Mouse (Mus musculus) kidney, postnatal 25 days (tissue): ENCODE measurements around the gene Nelfb.
A peak's percentile ranks its signal among the peaks of the same experiment; 100 is the strongest.

ENCODE experiments used
- DNase-seq, 2 experiments: peaks; one replicate each; pipeline ENCODE4 v3.0.0; 2021; ENCODE audit warnings: mixed read lengths in 2 of 2

Gene Nelfb

GRCm38 (mm10) chr2:25229582-25229981 lies 18.3 kb upstream of the Nelfb start:
- no peak for DNase-seq

GRCm38 (mm10) chr2:25228995-25229530 lies 17.8 kb upstream of the Nelfb start:
- DNase-seq, result no peak

DNA sequence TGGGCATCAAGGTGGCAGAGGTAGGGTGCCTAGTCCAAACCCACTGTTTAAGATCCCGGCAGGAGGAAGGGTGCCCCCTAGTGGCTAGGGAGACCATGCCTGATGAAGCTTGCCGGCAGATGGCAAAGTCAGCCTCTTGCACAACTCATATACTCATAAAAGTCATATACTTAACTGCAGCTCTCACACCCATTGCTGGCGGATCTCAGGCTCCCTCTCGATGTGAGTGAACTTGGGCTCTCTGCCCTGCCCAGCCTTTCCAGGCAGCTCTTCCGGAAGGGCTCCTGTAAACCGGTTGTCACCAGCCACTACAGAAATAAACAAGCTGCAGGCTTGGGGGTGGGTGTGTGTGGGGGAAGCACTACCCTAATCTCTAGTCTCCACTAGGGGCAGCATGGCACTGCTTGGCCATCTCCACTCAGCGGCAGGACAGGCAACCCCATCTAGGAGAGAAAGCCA lies 17.2 kb upstream of the Nelfb start:
- peak; percentile 93 to 95 for DNase-seq

DNA sequence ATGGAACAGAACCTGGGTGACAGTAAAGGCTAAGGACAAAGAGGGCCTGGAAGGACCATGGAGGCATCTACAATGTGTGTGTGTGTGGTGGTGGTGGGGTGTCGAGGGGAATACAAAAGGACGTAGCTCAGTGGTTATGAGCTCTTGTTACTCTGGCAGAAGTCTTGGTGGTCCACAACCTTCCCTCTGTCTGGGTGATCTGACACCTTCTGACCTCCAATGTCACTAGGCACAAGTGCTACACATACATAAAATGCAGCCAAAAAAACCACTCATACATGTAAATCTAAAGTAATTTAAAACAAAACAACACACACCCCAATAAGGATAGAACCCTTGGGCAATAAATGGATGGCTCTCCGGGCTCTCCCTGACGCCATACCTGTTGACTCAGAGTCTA lies 16.1 kb upstream of the Nelfb start:
- DNase-seq, result no peak

- peak in 1 of 2 experiments; percentile 43 for DNase-seq
Observed at GRCm38 (mm10) chr2:25226864-25227263, 15.6 kb upstream of the Nelfb start.

DNA sequence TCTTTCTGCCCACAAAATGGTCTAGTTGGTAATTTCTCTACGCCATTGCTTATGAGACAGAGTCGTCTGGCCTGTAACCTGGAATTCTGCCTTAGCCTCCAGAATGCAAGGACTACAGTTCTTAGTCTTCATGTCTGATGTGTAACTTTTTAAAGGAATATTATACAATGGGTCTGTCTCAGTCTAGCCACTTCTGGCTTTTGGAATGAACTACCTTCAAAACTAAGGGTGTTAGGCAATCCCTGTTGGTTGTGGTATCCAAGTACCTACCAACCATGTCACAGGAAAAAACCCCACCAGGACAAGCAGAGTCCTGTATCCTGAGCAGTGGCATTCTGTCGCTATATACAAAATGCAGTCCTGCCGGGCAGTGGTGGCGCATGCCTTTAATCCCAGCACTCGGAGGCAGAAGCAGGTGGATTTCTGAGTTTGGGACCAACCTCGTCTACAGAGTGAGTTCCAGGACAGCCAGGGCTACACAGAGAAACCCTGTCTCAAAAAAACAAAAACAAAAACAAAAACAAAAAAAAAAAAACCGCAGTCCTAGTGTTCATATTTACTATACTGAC lies 14.6 kb upstream of the Nelfb start:
- DNase-seq, result no peak

GRCm38 (mm10) chr2:25224766-25225752 lies 13.8 kb upstream of the Nelfb start:
- DNase-seq, result peak; percentile 98 to 100

DNA sequence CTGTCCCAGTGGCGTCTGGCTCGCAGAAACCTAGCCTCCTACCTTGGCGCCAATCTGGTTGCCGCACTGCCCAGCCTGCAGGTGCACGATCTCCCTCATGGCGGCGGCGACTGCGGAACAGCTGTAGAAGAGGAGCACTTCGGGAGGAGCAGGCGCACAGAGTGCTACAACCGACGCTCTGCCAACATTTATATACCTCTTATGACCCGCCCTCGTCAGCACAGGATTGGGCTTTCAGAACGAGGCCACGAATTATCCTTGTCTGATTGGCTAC lies 13.1 kb upstream of the Nelfb start, which contains the start of gene Tubb4b:
Gene Tubb4b, minus strand, starts transcription at position 211 of the 274 bp plus-strand sequence.
- no peak for DNase-seq

DNA sequence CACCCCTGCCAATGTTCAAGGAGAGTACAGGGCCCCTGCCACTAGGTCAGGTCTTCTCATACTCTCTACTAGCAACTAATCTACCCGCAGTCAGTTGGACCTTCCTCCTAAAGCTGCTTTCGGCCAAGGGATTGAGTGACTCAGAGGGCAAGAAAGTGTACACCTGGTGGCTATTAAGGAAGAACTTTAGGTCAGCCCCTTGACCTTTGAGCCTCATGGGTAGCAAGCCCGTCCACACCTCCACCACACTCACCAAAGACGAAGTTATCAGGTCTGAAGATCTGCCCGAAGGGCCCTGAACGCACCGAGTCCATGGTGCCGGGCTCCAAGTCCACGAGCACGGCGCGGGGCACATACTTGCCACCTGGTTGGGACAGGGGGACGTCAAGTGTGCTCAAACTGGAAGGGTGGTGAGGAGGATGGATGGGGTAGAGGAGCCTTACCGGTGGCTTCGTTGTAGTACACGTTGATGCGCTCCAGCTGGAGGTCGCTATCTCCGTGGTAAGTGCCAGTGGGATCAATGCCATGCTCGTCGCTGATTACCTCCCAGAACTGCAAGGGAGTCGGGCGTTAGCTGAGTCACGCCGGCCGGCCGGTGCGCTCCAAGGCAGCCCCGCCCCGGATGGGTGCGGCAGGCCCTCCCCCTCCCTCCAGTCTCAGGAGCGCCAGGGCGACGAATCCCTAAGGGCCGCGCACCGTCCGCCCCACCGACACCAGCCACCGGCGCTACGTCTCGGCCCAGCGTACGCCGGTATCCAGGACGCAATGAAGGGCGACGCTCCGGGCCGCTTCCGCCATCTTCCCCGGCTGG lies 12.6 kb upstream of the Nelfb start:
- DNase-seq, result peak; percentile 81 to 94

DNA sequence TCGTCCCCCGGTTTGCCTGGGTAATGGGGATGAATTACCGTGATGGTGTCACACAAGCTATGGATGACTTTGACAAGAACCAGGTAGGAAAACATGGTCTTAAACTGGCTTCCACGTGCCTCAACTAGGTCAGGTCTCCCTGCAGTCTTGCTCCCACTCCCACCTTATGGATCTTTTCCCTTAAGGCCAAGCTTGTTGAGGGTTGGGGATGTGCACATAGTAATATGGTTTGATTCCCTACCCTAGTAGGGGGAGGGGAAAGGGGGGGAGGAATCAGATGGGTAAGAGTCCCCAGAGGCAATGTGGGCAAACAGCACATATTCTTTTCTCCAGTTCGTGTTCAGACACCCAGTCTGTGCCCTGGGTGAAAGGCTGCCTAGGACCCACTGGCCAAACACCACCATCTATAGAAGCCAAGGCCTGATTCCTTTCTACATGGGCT lies 10.1 kb upstream of the Nelfb start:
- no peak for DNase-seq

DNA sequence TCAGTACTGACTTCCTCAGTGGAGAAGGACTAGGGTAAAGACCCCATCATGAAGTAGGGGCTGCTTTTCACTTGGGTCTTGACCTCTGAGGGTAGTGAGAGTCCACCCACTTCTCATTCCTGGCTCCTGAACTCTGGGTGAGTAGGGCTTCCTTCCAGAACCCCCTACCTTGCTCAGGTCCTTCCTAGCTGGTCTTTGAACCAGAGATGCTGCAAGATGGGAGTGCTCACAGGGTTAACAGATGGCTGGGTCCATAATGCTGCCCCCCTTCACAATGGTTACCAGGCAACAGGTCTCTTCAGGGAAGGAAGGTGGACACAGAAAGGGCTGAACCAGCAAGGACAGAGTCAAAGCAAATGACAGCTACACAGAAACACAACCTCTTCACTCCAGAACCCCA lies 7.2 kb upstream of the Nelfb start, which contains the start of gene Fam166a:
Gene Fam166a, plus strand, starts transcription at position 301 of the 400 bp plus-strand sequence.
- no peak for DNase-seq

GRCm38 (mm10) chr2:25217666-25218065 lies 6.4 kb upstream of the Nelfb start:
- no peak for DNase-seq

- peak; percentile 55 to 84 for DNase-seq
Observed at GRCm38 (mm10) chr2:25214444-25214843, 3.2 kb upstream of the Nelfb start, which contains the start of gene Stpg3. Gene Stpg3, minus strand, starts transcription at chr2:25214637.

DNA sequence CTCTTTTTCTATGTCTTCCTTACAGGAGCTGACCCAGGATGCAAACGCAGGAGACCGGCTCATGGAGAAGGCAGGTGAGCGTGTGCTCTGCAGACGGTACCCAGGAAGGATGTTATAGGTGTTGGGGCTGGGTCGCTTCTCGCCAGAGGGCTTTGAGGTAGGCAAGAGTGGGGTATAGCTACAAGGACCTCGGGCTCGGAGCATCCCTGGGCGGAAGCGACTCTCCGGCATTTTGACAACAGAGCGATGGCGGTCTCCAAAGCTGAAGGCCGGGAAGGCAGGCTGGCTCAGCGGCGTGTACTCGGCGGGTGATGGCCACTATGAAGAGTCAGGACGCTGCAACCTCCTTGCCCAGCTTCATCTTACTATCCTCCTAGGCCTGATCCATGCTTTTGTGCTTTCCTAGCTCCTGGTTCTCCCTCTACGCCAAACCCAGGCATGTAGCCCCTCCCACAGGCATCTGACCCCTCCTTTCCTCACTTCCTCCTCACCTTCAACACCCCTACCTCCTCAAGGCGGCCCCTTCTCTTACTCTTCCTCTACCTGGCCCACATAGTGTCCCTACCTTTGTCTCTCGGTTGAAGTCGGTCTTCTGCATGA lies 2.1 kb upstream of the Nelfb start:
- peak in 1 of 2 experiments; percentile 32 for DNase-seq

- DNase-seq, result no peak
Observed at GRCm38 (mm10) chr2:25210686-25211085, 603 bp downstream of the Nelfb start.

GRCm38 (mm10) chr2:25207593-25207992 lies 3.7 kb downstream of the Nelfb start:
- DNase-seq, result peak in 1 of 2 experiments; percentile 55

DNA sequence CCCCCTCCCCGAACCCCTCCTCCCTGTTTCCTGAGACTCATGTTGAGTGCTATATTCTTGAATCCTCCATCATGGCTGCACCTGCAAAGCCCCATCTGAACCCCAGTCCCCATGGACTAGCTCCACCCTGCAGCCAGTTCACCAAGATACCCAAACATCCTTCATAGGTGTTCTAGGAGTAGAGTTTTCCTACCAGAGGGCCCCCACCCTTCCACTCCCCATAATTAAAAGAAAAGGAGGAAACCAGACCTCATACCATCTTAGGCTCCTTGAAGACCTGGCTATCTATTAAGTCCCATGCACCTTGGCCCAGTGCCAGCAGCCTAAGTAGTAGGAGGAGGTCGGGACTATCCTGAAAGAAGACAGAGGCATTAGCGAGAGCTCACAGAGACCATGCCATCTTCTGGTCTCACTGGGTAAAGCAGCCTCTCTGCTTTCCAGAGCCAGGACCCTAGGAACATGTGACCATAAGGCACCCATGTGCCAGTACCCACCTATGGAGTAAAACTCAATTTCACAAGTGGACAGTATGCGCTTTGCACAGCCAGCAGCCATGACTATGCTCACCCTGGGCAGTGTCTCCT lies 7.6 kb downstream of the Nelfb start:
- peak; percentile 57 to 66 for DNase-seq

GRCm38 (mm10) chr2:25200631-25201030 lies 10.7 kb downstream of the Nelfb start:
- peak in 1 of 2 experiments; percentile 30 for DNase-seq

DNA sequence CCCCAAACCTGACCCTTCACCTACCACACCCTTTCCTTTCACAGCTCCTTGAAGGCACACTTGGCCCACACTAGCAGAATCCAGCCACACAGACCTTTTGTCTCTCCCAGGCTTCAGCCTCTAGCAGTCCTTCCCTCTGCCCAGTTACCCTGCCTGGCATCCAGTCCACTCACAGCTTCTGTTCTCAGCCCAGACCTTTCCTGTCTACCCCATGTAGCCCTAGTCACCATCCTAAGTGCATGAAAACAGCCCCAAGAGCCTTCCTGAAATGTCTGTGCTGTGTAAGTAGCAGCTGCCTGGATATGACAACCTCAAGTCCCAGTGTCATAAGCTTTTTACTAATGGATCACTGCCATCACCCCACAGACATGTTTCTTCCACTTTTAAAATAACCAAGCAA lies 13.3 kb downstream of the Nelfb start:
- DNase-seq, result peak in 1 of 2 experiments; percentile 25

DNA sequence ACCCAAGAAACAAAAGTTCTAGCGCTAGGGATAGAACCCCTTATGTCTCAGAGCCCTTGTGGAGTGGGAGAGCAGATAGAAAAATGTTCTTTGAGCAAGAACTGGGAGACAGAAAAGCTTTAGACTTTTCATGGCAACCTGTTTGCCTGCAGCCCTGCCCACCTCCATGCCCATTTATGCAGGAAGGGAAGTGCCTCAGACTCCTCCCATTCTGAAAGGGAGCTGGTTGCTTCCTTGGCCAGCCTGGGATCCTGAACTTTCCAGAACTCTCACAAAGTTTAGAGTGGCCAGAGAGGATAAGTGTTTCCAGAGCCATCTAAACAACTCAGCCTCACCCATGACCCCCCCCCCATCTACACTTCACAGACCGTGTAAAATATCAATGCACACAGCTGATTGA lies 14.1 kb downstream of the Nelfb start:
- peak in 1 of 2 experiments; percentile 45 for DNase-seq

- peak; percentile 87 to 96 for DNase-seq
Observed at GRCm38 (mm10) chr2:25196172-25196954, 14.9 kb downstream of the Nelfb start, which contains the start of gene Tor4a. Gene Tor4a, minus strand, starts transcription at chr2:25196886.
